Mouse (Mus musculus): ENCODE data around the gene Slc3a1.

DNA sequence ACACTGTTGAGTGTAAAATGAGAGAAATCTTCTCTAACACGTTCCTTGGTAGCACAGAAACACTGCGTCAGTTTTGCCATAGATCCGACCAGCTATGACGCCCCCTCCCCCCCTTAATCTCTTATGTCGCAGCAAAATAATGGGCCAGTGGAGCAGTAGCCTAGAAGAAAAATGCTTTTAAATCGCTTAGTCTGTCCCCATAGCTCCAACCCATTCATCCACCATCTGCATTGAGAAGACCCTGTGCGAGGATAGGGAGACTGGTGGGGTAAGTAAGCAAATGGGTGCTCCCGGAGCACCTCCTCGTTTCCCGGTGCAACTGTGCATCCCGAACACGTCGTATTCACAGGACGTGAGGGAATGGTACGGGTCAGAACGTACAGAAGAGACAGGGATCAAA lies 61.4 kb downstream of the Slc3a1 start:
- TF ChIP-seq E2F4 (IDR thresholded peaks at IDR 0.05; ENCODE audit: insufficient read depth), result no peak
- no peak for TF ChIP-seq MYOG (IDR thresholded peaks at IDR 0.05; ENCODE audit: control insufficient read depth in 1 of 3, insufficient read depth in 1 of 3, insufficient read length in 2 of 3, low read depth in 2 of 3)
- no peak for TF ChIP-seq POLR2A (IDR thresholded peaks at IDR 0.05; ENCODE audit: insufficient read length, low read depth)
- no peak for TF ChIP-seq CEBPB (IDR thresholded peaks at IDR 0.05; ENCODE audit: insufficient read depth, poor library complexity, severe bottlenecking)
- no peak for TF ChIP-seq USF1 (IDR thresholded peaks at IDR 0.05; ENCODE audit: low read depth)
- no peak for TF ChIP-seq MAX (IDR thresholded peaks at IDR 0.05; ENCODE audit: low read depth)
- TF ChIP-seq POLR2AphosphoS2 (IDR thresholded peaks at IDR 0.05; ENCODE audit: insufficient read length, low read depth), result no peak
- no peak for TF ChIP-seq TCF3 (IDR thresholded peaks at IDR 0.05; ENCODE audit: insufficient read length, low read depth)
- no peak for TF ChIP-seq SRF (IDR thresholded peaks at IDR 0.05; ENCODE audit: control insufficient read depth, insufficient read length, low read depth)
